Mouse (Mus musculus): ENCODE measurements around the gene Rbbp7. TPM values are rescaled to one million over a fixed set of nuclear protein-coding genes. Genes with fewer than 3 reads are reported as not detected.
"Not testable (repeated sequence)": the region's sequence is repeated elsewhere in the genome, so short reads cannot be mapped to it uniquely, and the experiment has no call there.

Rbbp7 gene
- polyA plus RNA-seq, 1 experiment from 2014 or later: 318 TPM

- no peak overlapping the region for H3K4me3 ChIP-seq (ENCODE audit: low read depth, low read length)
- H3K27ac ChIP-seq (ENCODE audit: low read depth, low read length): no peak overlapping the region
- DNase-seq (ENCODE audit: low spot score) (no peak), ATAC-seq (ENCODE audit: low FRiP score) (no peak)
- no peaks in the 10 kb centered on the region for H3K36me3 ChIP-seq (ENCODE audit: control insufficient read depth, insufficient read depth, low read length)
- H3K4me2 ChIP-seq (replicated peaks; ENCODE audit: low read depth, low read length): no peak overlapping the region
- no peaks in the 10 kb centered on the region for H3K4me1 ChIP-seq (replicated peaks; ENCODE audit: control insufficient read depth, insufficient read depth, low read length)
- H3K9me3 ChIP-seq (ENCODE audit: control insufficient read depth, low read length): no peaks in the 10 kb centered on the region
- no peak overlapping the region for H3K9ac ChIP-seq (ENCODE audit: low read depth, low read length)
- WGBS: 80% methylated on average over 1 of the region's 1 CpGs
- H3K27me3 ChIP-seq (ENCODE audit: control insufficient read depth, insufficient read depth, low read length): no peaks in the 10 kb centered on the region
Observed at GRCm38 (mm10) chrX:162770726-162771125, 10.5 kb downstream of the Rbbp7 start.

- Histone ChIP-seq H3K9me3 (ENCODE audit: control insufficient read depth, low read length) (no peaks in the 10 kb centered on the region), H3K9ac (ENCODE audit: low read depth, low read length) (no peak overlapping the region), H3K4me3 (ENCODE audit: low read depth, low read length) (no peak overlapping the region), H3K27ac (ENCODE audit: low read depth, low read length) (no peak overlapping the region), H3K36me3 (ENCODE audit: control insufficient read depth, insufficient read depth, low read length) (no peaks in the 10 kb centered on the region), H3K4me2 (replicated peaks; ENCODE audit: low read depth, low read length) (no peak overlapping the region), H3K27me3 (ENCODE audit: control insufficient read depth, insufficient read depth, low read length) (no peaks in the 10 kb centered on the region), H3K4me1 (replicated peaks; ENCODE audit: control insufficient read depth, insufficient read depth, low read length) (no peaks in the 10 kb centered on the region)
- no peak for ATAC-seq (ENCODE audit: low FRiP score)
- WGBS: 68% methylated on average over 1 of the region's 1 CpGs
- DNase-seq (ENCODE audit: low spot score): no peak
Observed at GRCm38 (mm10) chrX:162788372-162788771, 28.2 kb downstream of the Rbbp7 start.

GRCm38 (mm10) chrX:162791392-162791791 is 31.2 kb downstream of the Rbbp7 start:
- H3K9ac ChIP-seq (ENCODE audit: low read depth, low read length); H3K9me3 ChIP-seq (ENCODE audit: control insufficient read depth, low read length); H3K27me3 ChIP-seq (ENCODE audit: control insufficient read depth, insufficient read depth, low read length); H3K4me3 ChIP-seq (ENCODE audit: low read depth, low read length); H3K4me1 ChIP-seq (replicated peaks; ENCODE audit: control insufficient read depth, insufficient read depth, low read length); H3K4me2 ChIP-seq (replicated peaks; ENCODE audit: low read depth, low read length); DNase-seq (ENCODE audit: low spot score); H3K36me3 ChIP-seq (ENCODE audit: control insufficient read depth, insufficient read depth, low read length); ATAC-seq (ENCODE audit: low FRiP score); H3K27ac ChIP-seq (ENCODE audit: low read depth, low read length): not testable (repeated sequence)
- 81% methylated on average over 5 of the region's 5 CpGs for WGBS

GRCm38 (mm10) chrX:162800371-162800770 is 40.2 kb downstream of the Rbbp7 start:
- H3K27ac ChIP-seq (ENCODE audit: low read depth, low read length): no peak overlapping the region
- no peaks in the 10 kb centered on the region for H3K4me1 ChIP-seq (replicated peaks; ENCODE audit: control insufficient read depth, insufficient read depth, low read length)
- no peak for ATAC-seq (ENCODE audit: low FRiP score)
- no peaks in the 10 kb centered on the region for H3K36me3 ChIP-seq (ENCODE audit: control insufficient read depth, insufficient read depth, low read length)
- no peaks in the 10 kb centered on the region for H3K9me3 ChIP-seq (ENCODE audit: control insufficient read depth, low read length)
- H3K4me2 ChIP-seq (replicated peaks; ENCODE audit: low read depth, low read length): no peak overlapping the region
- H3K4me3 ChIP-seq (ENCODE audit: low read depth, low read length): no peak overlapping the region
- no peaks in the 10 kb centered on the region for H3K27me3 ChIP-seq (ENCODE audit: control insufficient read depth, insufficient read depth, low read length)
- DNase-seq (ENCODE audit: low spot score): peak; percentile 64
- no peak overlapping the region for H3K9ac ChIP-seq (ENCODE audit: low read depth, low read length)

- Histone ChIP-seq H3K27ac (ENCODE audit: low read depth, low read length) (no peak overlapping the region), H3K4me1 (replicated peaks; ENCODE audit: control insufficient read depth, insufficient read depth, low read length) (no peaks in the 10 kb centered on the region), H3K4me2 (replicated peaks; ENCODE audit: low read depth, low read length) (peak overlapping the region; percentile 81), H3K9me3 (ENCODE audit: control insufficient read depth, low read length) (no peaks in the 10 kb centered on the region), H3K9ac (ENCODE audit: low read depth, low read length) (peak overlapping the region; percentile 47; the same call in 1 of the 2 replicates), H3K4me3 (ENCODE audit: low read depth, low read length) (peak overlapping the region; percentile 57), H3K27me3 (ENCODE audit: control insufficient read depth, insufficient read depth, low read length) (no peaks in the 10 kb centered on the region; the same call in 1 of the 2 replicates), H3K36me3 (ENCODE audit: control insufficient read depth, insufficient read depth, low read length) (no peaks in the 10 kb centered on the region)
- DNase-seq (ENCODE audit: low spot score) (no peak), ATAC-seq (ENCODE audit: low FRiP score) (no peak)
- 48% methylated on average over 6 of the region's 6 CpGs for WGBS
Observed at GRCm38 (mm10) chrX:162828016-162828415, 67.8 kb downstream of the Rbbp7 start.

Other genes starting within 250 kb of the Rbbp7 start
- 0.82 and 1.1 TPM in 2 replicates for gene Reps2, start 116.8 kb upstream of the Rbbp7 start, polyA plus RNA-seq (2014; fragmentation: Nextera tagmentation; extraction: Ambion mirVana)
- 19.5 and 20.3 TPM in 2 replicates for gene Txlng, start 69.1 kb downstream of the Rbbp7 start, polyA plus RNA-seq (2014; fragmentation: Nextera tagmentation; extraction: Ambion mirVana)
- 35.7 and 40.1 TPM in 2 replicates for gene Syap1, start 128.0 kb downstream of the Rbbp7 start, polyA plus RNA-seq (2014; fragmentation: Nextera tagmentation; extraction: Ambion mirVana)
- 87.6 and 91.8 TPM in 2 replicates for gene Ctps2, start 140.8 kb downstream of the Rbbp7 start, polyA plus RNA-seq (2014; fragmentation: Nextera tagmentation; extraction: Ambion mirVana)
- 0.47 TPM in 1 of 2 replicates, not detected in the other for gene S100g, start 204.2 kb downstream of the Rbbp7 start, polyA plus RNA-seq (2014; fragmentation: Nextera tagmentation; extraction: Ambion mirVana)